Mouse (Mus musculus) heart, postnatal 25 days (tissue): ENCODE data around the gene 2410004B18Rik. TPM values are rescaled to one million over a fixed set of nuclear protein-coding genes. Genes with fewer than 3 reads are reported as not detected.
A peak's percentile ranks its signal among the peaks of the same experiment; 100 is the strongest.
"Not testable (repeated sequence)": the region's sequence is repeated elsewhere in the genome, so short reads cannot be mapped to it uniquely, and the experiment has no call there.

Experiments used
- DNase-seq: peaks from one replicate; pipeline ENCODE4 v3.0.0; 2022; ENCODE audit warnings: low spot score
- intact Hi-C: fragments of 180-260 bp; cut with DNase I; formaldehyde crosslinking; loops from one replicate; pipeline ENCODE4 v1.15.1; 2025
- total RNA-seq, 2 experiments: library from RNA; stranded (reverse); gene quantifications; 2 replicates each; pipeline ENCODE4 v1.2.3; 2021

2410004B18Rik gene
- total RNA-seq: 10 to 100 TPM; 16.8 to 18.1 TPM

DNA sequence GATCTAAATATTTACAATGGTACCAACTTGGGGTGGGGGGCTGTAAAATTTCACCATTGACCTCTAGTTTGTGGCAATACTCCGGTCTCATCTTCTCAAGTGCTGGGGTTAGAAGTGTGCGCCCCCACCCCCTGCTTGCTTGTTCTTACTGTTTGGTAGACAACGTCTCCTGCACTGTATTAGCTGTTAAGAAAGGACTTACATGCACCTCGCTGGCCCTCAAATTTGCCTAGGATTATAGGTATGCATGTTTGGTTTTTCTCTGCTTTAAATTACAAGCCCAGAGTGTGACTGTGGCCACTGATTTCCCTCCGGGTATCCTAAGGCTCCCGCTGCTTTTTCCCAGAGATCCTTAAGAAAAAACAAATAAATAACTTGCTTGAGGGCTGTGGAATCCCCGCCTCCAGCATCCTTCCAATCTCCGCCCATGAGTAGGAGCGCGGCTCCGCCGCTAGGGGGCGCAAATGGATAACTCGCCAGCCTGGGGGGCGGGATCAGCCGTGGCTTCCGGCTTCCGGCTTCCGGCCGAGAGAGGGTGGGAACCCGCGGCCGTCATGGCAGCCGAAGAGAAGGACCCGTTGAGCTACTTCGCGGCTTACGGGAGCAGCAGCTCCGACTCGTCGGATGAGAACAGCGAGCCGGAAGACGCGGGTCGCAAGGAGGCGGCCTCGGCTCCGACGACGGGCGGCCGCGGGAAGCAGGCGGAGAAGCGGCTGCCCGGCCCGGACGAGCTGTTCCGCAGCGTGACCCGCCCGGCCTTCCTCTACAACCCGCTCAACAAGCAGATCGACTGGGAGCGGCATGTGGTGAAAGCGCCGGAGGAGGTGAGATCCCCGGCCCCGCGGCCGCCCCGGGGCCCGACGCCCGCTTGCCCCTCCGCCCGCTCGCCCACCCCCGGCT is at the start of gene 2410004B18Rik:
Gene 2410004B18Rik, plus strand, starts transcription at position 510 of the 900 bp plus-strand sequence.
- intact Hi-C loops: loop anchor here (5.0 kb wide), 1 partner anchor 465 kb away; the partner anchor contains the start of gene Ssx2ip
- peak; percentile 81 for DNase-seq

DNA sequence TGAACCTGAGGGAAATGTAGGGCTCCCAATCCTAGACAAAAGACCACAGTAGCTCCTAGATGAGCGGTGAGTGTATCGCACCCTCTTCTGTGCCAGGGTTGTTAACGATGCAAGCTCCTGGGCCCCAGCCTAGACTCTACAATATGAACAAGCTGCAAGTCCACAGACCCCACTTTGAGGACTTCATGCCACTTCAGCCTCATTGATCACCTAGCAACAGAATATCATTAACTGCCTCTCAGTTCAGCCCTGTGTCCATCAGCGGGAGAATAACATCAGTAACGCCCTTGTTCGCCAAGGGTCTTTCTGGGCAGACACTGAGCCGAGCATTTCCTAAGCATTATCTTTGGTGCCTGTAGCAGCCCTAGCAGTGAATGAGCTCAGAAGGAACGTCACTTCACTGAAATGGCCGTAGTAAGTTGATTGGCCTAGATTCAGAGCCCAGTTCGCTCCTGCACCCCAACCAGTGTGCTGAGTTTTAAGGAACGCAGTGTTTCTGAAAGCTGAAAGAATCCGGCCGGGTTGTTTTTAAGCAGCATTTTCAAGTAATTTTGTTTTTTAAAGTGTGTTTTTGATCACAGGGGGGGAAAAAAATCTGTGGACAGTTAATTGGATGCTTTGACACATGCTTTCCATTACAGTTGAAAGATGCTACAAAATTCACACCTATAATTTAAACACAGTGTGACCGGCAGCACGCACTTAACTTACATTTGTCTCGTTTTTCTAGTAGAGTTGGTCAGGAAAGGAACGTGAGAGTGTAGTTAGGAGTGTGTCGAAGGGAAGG is 47.3 kb upstream of the 2410004B18Rik start:
- intact Hi-C loops: loop anchor here (5.0 kb wide), 1 partner anchor 93 kb away; no protein-coding TSS in a partner anchor
- no peak for DNase-seq

DNA sequence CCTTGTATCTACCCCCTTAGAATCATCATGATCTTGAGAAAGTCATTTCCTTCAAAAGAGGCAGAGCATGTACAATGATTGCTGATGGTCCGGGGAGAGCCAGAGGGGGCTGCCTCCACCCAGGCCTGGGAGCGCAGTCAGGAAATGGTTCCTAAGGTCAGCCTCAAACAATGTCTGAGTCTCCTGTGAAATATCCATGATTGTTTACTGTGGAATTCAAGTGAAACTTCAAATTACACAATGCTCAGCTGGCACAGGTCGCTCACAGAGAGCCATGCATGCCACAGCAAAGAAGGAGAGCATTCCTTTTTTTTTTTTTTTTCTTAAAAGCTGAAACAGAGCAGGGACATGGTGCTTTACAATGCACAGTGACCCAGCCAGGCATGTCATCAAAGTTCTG is 45.4 kb upstream of the 2410004B18Rik start:
- DNase-seq: no peak
- intact Hi-C loops: loop anchor here (5.0 kb wide), 1 partner anchor 95 kb away; no protein-coding TSS in a partner anchor

DNA sequence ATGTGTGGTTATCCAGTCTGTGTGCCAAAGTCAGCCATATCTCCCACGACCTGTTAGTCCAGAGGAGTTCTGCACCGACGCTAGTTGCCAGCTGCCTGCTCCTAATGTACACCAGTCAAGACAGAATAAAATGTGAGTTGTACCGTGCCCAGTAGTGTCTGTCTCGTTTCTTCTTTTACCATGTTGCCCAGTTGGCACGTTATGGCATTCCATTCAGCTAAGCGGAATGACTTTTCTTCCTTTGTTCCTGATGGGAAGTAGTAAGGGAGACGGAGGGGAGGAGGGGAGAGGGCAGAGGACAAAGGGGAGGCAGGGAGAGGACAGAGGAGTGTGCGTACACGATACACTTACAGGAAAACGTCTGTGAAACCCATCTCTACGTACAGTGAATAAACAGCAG is 43.7 kb upstream of the 2410004B18Rik start:
- DNase-seq: no peak
- intact Hi-C loops: loop anchor here (5.0 kb wide), 1 partner anchor 97 kb away; no protein-coding TSS in a partner anchor

DNA sequence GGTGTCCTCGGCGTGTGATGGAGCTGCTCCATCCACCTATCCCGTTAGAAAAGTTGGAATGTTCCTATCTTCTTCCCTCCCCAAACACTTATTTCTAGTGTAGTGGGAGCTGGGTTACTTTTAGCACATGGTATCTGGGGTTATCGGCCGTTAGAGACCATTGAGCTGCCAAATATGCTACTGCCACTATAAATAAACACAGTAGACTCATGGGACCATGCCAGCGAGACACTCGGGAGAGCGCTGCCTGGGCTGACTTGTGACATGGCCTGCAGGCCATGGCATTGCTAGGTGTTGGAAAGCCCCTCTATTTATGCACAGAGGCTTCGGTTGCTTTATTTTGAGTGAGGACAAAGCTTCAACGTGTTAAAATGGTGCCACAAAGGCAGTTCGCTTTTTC is 40.1 kb upstream of the 2410004B18Rik start:
- intact Hi-C loops: no loop called here
- peak; percentile 40 for DNase-seq

DNA sequence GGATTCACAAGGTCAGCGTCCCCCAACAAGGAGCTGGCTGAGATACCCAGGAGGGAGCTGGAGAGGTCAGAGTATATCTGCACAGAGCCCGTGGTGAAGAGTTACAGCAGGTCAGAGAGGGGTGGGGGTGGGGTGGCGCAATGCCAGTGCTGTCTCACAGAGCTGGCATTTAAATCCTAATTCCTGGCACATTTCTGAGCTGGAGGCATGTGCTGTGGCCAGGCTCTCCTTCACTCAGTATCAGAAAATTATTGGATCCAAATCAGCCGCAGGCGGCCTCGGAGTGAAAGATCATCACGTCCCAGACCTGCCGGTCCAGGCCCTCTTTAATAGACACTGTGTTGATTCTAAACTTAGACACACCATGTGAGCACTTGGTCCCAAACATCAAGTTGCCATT is 38.0 kb upstream of the 2410004B18Rik start:
- peak; percentile 39 for DNase-seq
- intact Hi-C loops: loop anchor here (5.0 kb wide), 1 partner anchor 493 kb away; no protein-coding TSS in a partner anchor

DNA sequence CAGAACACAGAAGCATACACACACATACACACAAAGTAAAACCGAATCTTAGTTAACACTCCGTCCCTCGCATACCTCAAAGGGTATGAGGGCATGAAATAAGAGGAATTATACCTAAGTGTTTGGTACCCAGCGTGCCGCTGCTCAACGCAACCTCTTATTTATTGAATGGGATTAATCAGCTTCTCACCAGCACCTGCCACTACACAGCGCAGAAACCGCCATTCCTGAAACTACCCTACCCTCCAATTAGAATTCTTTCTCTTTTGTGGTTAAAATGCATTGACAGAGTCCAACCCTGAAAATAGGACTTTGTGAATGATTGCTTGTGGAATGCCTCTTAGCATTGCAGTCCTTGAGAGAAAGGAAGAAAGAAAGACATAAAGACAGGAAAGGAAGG is 34.3 kb upstream of the 2410004B18Rik start:
- intact Hi-C loops: loop anchor here (5.0 kb wide), 1 partner anchor 496 kb away; no protein-coding TSS in a partner anchor
- DNase-seq: no peak

DNA sequence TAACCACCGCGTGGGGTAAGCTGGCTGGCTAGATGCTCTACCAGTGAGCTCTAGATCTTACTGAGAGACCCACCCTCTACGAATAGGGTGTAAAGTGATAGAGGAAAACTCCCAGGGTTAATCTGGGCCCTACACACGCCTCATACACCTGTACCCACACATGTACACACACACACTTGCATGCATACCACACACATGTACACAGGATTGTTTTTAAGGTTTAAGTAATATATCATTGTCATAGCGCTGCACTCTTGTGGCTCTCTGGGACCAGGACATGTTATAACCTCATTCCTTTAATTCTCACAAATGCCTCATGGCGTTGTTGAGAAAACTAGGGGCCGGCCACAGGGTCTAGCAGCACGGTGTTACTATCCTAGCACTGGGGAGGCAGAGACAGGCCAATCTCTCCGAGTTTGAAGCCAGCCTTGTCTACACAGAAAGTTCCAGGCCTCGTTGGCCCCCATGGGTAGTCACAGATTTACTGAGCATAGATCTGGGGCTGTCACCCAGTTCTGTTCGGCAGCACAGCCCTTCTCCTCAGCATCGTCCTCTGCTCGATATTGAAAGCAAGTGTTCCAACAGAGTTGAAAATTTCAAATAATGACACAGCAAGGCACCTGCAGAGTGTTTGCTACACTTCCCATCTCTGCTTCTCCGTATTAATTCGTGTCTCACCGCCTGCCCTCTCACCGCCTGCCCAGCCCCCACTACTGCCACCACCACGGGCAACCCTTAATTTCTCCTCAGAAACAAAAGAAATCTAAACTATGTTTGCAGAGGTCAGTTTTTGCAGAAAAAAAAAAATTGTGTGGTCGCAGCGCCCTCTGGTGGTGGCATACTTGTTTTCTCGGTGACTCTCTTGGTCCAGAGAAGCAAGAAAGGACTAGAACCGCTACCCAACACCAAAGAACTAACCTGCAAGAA is 32.7 kb upstream of the 2410004B18Rik start:
- intact Hi-C loops: loop anchor here (1.0 to 5.0 kb wide), 5 partner anchors 50 to 498 kb away; partner anchors contain the start of gene Ccn1
- DNase-seq: no peak

DNA sequence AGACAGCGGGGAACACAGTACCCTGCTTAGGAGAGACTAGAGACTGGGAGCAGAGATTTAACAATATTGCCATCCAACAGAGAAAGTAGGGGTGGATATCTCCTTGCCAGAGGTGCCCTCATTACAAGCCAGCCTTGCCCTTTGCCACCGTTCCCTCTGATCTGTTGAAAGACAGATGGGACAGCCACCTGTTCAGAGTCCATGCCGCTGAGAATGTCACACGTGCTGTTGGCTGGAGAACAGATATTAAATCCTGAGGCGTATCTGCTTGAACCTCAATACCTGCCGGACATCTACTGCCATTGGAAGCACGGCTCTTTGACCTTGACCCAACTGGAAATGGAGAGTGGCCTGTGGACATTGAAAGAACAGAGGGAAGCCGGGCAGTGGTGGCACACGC is 31.2 kb upstream of the 2410004B18Rik start:
- intact Hi-C loops: loop anchor here (1.0 to 5.0 kb wide), 3 partner anchors 48 to 259 kb away; partner anchors contain the start of gene Ccn1
- no peak for DNase-seq

DNA sequence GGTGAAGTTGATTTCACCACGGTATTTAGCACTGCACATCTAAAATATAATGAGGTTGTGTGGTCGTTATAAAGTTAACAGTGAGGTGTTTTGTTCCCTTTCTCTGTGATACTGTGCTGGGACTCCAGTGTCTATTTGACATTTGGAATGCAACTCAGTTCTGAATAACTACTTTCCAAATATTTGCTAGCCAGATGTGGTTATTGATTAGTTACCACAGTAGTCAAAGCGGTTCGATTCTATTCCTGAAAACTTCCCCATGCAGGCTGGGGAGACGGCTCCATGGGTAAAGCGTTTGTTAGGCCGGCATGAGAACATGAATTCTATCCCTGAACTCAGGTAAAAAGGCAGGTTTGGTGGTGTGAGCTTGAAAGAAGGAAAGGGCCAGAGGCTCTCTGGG is 25.3 kb upstream of the 2410004B18Rik start:
- intact Hi-C loops: no loop called here

DNA sequence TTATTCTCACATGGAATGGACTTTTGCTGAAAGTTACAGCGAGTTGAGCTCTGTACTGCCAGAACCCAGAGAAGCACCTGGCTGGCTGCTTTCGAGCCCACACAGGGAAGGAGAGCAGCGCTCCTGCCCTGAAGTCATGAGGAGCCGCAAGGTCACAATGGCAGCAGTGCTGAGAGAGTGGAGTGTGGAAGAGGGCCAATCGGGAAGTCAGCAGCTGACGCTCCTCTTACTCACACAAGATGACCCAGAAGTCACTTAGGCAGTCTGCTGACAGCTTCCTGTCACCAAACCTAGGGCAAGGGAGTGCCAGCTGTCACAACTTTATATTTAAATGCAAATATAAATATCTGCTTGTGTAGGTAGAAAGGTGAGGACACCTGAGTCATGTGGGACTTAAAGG is 24.6 kb upstream of the 2410004B18Rik start:
- intact Hi-C loops: no loop called here
- no peak for DNase-seq

More for the DNA sequence above, 25.3 kb upstream of the 2410004B18Rik start:
- DNase-seq: no peak

DNA sequence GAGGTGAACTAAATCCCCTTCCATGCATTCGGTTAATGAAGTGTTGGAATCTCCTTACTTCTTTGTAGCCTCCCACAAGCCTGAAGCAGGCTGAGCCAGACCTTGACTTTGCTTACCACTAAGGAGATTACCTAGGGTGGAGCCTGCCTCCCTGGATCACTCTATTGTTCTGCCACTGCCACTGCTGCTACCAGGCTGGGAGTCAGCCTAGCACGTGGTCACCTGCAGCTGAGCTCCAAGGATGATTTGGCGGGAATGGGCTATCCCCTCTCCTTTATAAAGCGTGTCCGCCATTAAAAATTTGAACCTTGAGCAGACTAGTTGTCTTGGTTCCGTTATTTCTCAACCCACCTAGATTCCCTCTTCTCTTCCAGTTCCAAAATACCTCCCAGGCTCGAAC is 23.9 kb upstream of the 2410004B18Rik start:
- DNase-seq, intact Hi-C loops: not testable (repeated sequence)

DNA sequence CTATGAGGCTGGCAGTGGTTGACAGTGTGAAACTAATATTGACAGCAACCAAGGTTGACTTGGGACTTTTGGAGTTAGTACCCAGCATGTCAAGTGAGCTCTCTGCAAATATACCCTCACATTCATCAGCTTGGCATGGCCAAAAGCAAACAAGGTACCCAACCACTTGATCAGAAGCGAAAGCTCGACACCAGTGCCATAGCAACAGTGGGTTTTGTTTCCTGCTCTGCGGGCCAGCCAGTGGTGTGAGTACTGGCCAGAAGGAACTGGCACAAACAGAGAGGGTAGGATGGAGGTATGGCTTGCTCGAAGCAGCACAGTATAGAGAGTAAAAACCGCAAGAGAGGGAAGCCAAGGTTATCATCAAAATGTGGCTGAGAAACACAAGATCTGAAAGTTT is 21.4 kb upstream of the 2410004B18Rik start:
- DNase-seq: no peak
- intact Hi-C loops: no loop called here

DNA sequence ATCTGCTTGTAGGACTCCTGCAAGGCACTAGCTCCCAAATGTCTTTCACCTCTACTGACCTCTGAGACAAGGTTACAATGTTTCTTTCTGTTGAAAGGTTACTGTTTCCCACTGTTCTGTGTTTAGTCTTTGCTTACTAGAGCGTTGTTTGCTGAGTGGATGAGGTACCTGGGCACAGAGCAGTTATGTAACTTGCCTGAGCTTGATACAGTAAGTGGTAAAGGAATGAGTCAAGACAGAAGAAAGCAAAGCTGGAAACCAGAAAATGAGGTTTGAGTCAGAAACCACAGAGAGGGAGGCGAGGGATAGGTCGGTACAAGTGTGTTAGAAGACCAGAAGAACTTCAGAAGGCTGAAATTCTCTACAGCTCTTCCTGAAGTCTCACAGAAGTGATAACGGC is 21.0 kb upstream of the 2410004B18Rik start:
- DNase-seq: no peak
- intact Hi-C loops: no loop called here

DNA sequence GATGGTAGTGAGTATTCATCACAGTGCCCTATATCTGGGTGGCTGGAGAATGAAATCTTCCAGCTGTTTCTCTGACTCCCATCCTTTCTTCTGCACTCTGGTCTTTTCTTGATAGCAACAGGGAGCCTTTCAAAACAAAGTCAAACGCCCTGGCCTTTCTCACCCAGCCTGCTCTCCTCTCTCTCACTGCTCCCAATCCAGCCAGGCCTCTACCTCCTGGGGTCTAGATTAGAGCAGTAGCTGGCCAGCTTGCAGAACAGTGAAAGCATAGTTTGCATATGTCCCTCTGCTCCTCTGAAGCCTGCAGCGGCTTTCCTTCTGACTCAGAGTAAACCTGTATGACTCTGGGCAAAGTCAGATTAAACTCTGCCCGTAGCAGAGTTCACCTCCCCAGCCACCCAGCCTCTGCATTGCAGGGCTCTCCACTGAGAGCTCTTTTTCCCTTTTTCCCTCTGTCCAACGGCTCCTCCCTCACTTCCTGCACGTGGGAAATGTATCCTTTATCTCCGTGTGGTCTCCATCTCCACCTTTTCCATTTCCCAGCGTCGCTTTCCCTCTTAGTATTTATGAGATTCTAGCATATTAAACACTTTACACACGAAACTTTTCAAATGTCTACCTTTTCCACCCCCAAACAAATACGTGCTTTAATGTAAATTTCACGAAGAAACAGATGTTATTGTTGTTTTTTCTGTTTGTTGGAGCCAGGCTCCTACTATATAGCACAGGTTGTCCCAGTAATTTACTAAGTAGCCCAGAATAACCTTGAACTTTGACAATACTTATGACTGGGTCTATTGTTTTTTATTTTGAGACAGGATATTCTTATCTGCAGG is 15.6 kb upstream of the 2410004B18Rik start, which contains the start of gene Bcl10:
Gene Bcl10, plus strand, starts transcription at position 786 of the 836 bp plus-strand sequence.
- intact Hi-C loops: loop anchor here (5.0 to 10.0 kb wide), 2 partner anchors 270 to 797 kb away; no protein-coding TSS in a partner anchor
- no peak for DNase-seq

DNA sequence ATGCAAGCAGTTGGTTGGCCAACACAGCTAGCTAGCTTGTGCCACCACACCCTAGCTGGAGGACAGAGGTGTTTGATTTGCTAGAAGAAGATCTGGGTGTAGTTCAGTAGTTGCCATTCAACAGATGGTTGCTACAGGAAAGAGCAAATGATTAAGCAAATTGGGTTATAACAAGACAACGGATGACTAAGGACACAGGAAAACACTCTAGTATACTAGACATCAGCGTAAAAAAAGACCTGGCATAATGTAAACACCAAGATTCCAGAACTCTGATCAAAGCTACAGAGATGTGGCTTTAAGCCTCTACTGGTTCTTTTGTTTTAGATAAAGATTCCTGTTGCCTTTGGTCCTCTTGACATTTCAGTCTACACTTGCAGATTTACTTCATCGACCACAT is 14.8 kb upstream of the 2410004B18Rik start:
- DNase-seq: no peak
- intact Hi-C loops: loop anchor here (5.0 to 10.0 kb wide), 2 partner anchors 271 to 798 kb away; no protein-coding TSS in a partner anchor

DNA sequence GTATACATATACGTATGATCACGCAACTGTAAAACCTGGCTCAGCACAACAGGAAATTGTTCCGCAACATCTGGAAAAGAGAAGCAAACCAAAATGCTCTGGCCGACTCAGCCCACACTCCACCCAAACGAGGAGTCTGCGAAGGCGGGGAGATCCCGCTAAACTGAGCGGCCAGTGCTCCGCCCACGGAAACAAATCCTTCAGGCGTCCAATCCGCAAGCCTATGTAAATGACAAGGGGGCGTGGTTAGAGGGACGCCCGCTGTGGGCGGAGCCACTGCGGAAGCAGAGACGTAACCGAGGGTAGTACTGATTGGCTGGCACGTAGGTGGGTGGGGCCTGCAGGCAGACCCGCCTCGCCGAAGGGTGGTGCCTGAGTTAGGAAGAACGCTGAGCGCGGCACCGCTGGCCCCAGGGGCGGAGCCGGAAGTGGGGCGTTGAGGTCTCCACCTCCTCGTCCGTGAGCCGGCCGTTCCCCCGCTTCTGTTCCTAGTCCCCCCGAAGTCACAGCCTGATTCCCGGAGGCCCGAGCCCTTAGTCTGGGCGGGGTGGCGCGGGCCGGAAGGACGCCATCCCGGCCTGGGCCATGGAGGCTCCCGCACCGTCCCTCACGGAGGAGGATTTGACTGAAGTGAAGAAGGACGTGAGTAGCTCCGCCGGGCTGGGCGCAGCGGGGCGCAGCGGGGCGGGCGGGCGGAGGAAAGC is 13.8 kb upstream of the 2410004B18Rik start:
- DNase-seq: peak; percentile 99
- intact Hi-C loops: loop anchor here (5.0 to 10.0 kb wide), 2 partner anchors 272 to 799 kb away; no protein-coding TSS in a partner anchor
